14 mouse cellular contexts compared by ENCODE assay signal in genomic region chr16:80266151-80266617, GRCm38 (mm10).
DNase-seq lines count a peak whose midpoint lies in the region; ATAC-seq and TF ChIP-seq lines count a peak whose summit lies in the region.
"Had no signal": no experiment of that assay in that cellular context is flagged by ENCODE, and none has a peak within 500 bp of the region (broad histone marks: within the 10 kb centered on the region; RNA-seq: fewer than 3 reads in every experiment).

No protein-coding gene starts in this region.

- H3K4me3 ChIP-seq in kidney, embryonic 15.5 days (replicated peaks), result no peak overlapping the region
- H3K4me3 ChIP-seq in forebrain, embryonic 16.5 days (replicated peaks; ENCODE audit: low read length), result no peak overlapping the region
- no peak overlapping the region for H3K4me3 ChIP-seq in midbrain, embryonic 13.5 days (replicated peaks)
- H3K4me3 ChIP-seq: heart, embryonic 13.5 days; intestine, embryonic 15.5 days; liver, embryonic 15.5 days had no signal

- no peak for TF ChIP-seq POLR2A in brain, embryonic 14.5 days (IDR thresholded peaks at IDR 0.05; ENCODE audit: borderline replicate concordance, extremely low read depth, insufficient read depth, insufficient read length, poor library complexity, severe bottlenecking)

- TF ChIP-seq CTCF in brain, embryonic 14.5 days (IDR thresholded peaks at IDR 0.05; ENCODE audit: borderline replicate concordance, extremely low read depth, insufficient read depth, insufficient read length), result no peak

- H3K4me2 ChIP-seq in kidney, embryonic 15.5 days, result no peak overlapping the region
- no peak overlapping the region for H3K4me2 ChIP-seq in forebrain, embryonic 16.5 days (ENCODE audit: low read length)
- H3K4me2 ChIP-seq in midbrain, embryonic 13.5 days (replicated peaks), result no peak overlapping the region
- H3K4me2 ChIP-seq: heart, embryonic 13.5 days; intestine, embryonic 15.5 days; liver, embryonic 15.5 days had no signal

- 0 out of 2 replicates have a peak, but pooled peaks have one; percentile 46 for ATAC-seq in kidney, embryonic 15.5 days (replicated peaks; ENCODE audit: low FRiP score)
- peak; percentile 84 for ATAC-seq in forebrain, embryonic 16.5 days
- peak; percentile 88 for ATAC-seq in midbrain, embryonic 13.5 days
- ATAC-seq: intestine, embryonic 15.5 days; Patski had no signal

- no peaks in the 10 kb centered on the region for H3K36me3 ChIP-seq in kidney, embryonic 15.5 days
- no peaks in the 10 kb centered on the region for H3K36me3 ChIP-seq in forebrain, embryonic 16.5 days (ENCODE audit: control insufficient read depth, insufficient read depth)
- H3K36me3 ChIP-seq in midbrain, embryonic 13.5 days, result no peaks in the 10 kb centered on the region
- H3K36me3 ChIP-seq: heart, embryonic 13.5 days; intestine, embryonic 15.5 days; liver, embryonic 15.5 days had no signal

- WGBS in kidney, embryonic 15.5 days, result 37% methylated on average over 5 of the region's 5 CpGs
- WGBS in forebrain, embryonic 16.5 days, result 14% methylated on average over 5 of the region's 5 CpGs
- 35% methylated on average over 5 of the region's 5 CpGs for WGBS in midbrain, embryonic 13.5 days

- H3K9me3 ChIP-seq in kidney, embryonic 15.5 days (replicated peaks), result no peaks in the 10 kb centered on the region
- no peaks in the 10 kb centered on the region for H3K9me3 ChIP-seq in forebrain, embryonic 16.5 days (ENCODE audit: control insufficient read depth, low read length)
- H3K9me3 ChIP-seq in midbrain, embryonic 13.5 days, result no peaks in the 10 kb centered on the region
- H3K9me3 ChIP-seq: heart, embryonic 13.5 days; intestine, embryonic 15.5 days; liver, embryonic 15.5 days had no signal

- no peak for DNase-seq in kidney, adult 9 months
- peak; percentile 93 for DNase-seq in brain, embryonic 14.5 days (ENCODE audit: low read depth)
- DNase-seq in adrenal gland, postnatal 10 days, result no peak
- DNase-seq in right cerebral cortex, postnatal 14 days, result no peak
- DNase-seq: adrenal gland, postnatal 14 days; cerebellum, adult 18-20 months; spleen, adult 18-20 months had no signal

- H3K9ac ChIP-seq in kidney, embryonic 15.5 days, result no peak overlapping the region
- H3K9ac ChIP-seq in forebrain, embryonic 16.5 days (replicated peaks; ENCODE audit: low read depth, low read length), result no peak overlapping the region
- H3K9ac ChIP-seq in midbrain, embryonic 13.5 days (replicated peaks), result no peak overlapping the region
- H3K9ac ChIP-seq: heart, embryonic 13.5 days; intestine, embryonic 15.5 days; liver, embryonic 15.5 days had no signal

- no peak overlapping the region for H3K27ac ChIP-seq in kidney, embryonic 15.5 days
- no peak overlapping the region for H3K27ac ChIP-seq in forebrain, embryonic 16.5 days (ENCODE audit: low read length)
- no peak overlapping the region for H3K27ac ChIP-seq in midbrain, embryonic 13.5 days
- H3K27ac ChIP-seq: heart, embryonic 13.5 days; intestine, embryonic 15.5 days; liver, embryonic 15.5 days had no signal

- H3K27me3 ChIP-seq in kidney, embryonic 15.5 days, result no peaks in the 10 kb centered on the region
- no peaks in the 10 kb centered on the region for H3K27me3 ChIP-seq in forebrain, embryonic 16.5 days (replicated peaks; ENCODE audit: control insufficient read depth, insufficient read depth, low read length)
- H3K27me3 ChIP-seq in midbrain, embryonic 13.5 days, result no peaks in the 10 kb centered on the region
- H3K27me3 ChIP-seq: heart, embryonic 13.5 days; intestine, embryonic 15.5 days; liver, embryonic 15.5 days; Patski had no signal

- H3K4me1 ChIP-seq in kidney, embryonic 15.5 days, result no peaks in the 10 kb centered on the region
- peaks cover 3% of the 10 kb centered on the region; the same call in 1 of the 2 replicates for H3K4me1 ChIP-seq in forebrain, embryonic 16.5 days (replicated peaks; ENCODE audit: control insufficient read depth, insufficient read depth, low read length)
- H3K4me1 ChIP-seq in midbrain, embryonic 13.5 days (replicated peaks), result no peaks in the 10 kb centered on the region
- H3K4me1 ChIP-seq: heart, embryonic 13.5 days; intestine, embryonic 15.5 days; liver, embryonic 15.5 days had no signal
